Mouse (Mus musculus) C2C12 (cell line): Measurements from ENCODE around the gene Gnaq. TPM values are rescaled to one million over a fixed set of nuclear protein-coding genes. Genes with fewer than 3 reads are reported as not detected.
"Not testable (repeated sequence)": the region's sequence is repeated elsewhere in the genome, so short reads cannot be mapped to it uniquely, and the experiment has no call there.

Experiments used
- H3K27me3 ChIP-seq: one replicate; pipeline ENCODE4 v1.6.1; 2011; ENCODE audit not compliant: control insufficient read depth, insufficient read depth, insufficient read length
- H3K36me3 ChIP-seq: one replicate; pipeline ENCODE4 v1.6.1; 2011; ENCODE audit not compliant: control insufficient read depth, insufficient read depth
- H3K4me3 ChIP-seq: one replicate; pipeline ENCODE4 v1.5.1; 2011; ENCODE audit warnings: mild to moderate bottlenecking, control low read depth; ENCODE audit not compliant: poor library complexity, insufficient read depth, severe bottlenecking
- H3K79me2 ChIP-seq: one replicate; pipeline ENCODE4 v1.6.1; 2011; ENCODE audit not compliant: control insufficient read depth, insufficient read depth
- H3K79me3 ChIP-seq: one replicate; pipeline ENCODE4 v1.6.1; 2011; ENCODE audit warnings: low read depth, control low read depth
- H3ac ChIP-seq: one replicate; pipeline ENCODE3; 2011; ENCODE audit warnings: low read depth; ENCODE audit not compliant: control insufficient read depth, insufficient read length
- CEBPB ChIP-seq: IDR thresholded peaks from one replicate; pipeline ENCODE4 v1.6.1; 2011; ENCODE audit warnings: low read depth, mild to moderate bottlenecking, control low read depth, moderate library complexity
- CTCF ChIP-seq: IDR thresholded peaks from one replicate; pipeline ENCODE4 v1.5.1; 2011; ENCODE audit not compliant: control insufficient read depth, insufficient read depth, insufficient read length
- FOSL1 ChIP-seq: IDR thresholded peaks from one replicate; pipeline ENCODE4 v1.8.0; 2011; ENCODE audit warnings: mild to moderate bottlenecking, low read length; ENCODE audit not compliant: poor library complexity, insufficient read depth, severe bottlenecking
- MAX ChIP-seq: IDR thresholded peaks from one replicate; pipeline ENCODE4 v1.6.1; 2011; ENCODE audit warnings: mild to moderate bottlenecking, control low read depth
- MYOD1 ChIP-seq: IDR thresholded peaks from one replicate; pipeline ENCODE4 v1.6.1; 2011; ENCODE audit warnings: low read depth; ENCODE audit not compliant: control insufficient read depth, insufficient read length
- MYOG ChIP-seq: IDR thresholded peaks from one replicate; pipeline ENCODE4 v1.6.1; 2011; ENCODE audit not compliant: control insufficient read depth, insufficient read length; ENCODE audit errors: extremely low read depth
- USF1 ChIP-seq: IDR thresholded peaks from one replicate; pipeline ENCODE4 v1.6.1; 2011; ENCODE audit warnings: low read depth, mild to moderate bottlenecking, control low read depth, moderate library complexity
- polyA plus RNA-seq: library from polyadenylated mRNA; unstranded; fragments of >200 nt; fragmentation: generic; extraction: Trizol; gene quantifications from one replicate; pipeline ENCODE4 v1.2.1, GENCODE M21; 2012; ENCODE audit warnings: missing spikeins

Gene Gnaq
- polyA plus RNA-seq, 1 experiment, result 9.5 TPM

DNA sequence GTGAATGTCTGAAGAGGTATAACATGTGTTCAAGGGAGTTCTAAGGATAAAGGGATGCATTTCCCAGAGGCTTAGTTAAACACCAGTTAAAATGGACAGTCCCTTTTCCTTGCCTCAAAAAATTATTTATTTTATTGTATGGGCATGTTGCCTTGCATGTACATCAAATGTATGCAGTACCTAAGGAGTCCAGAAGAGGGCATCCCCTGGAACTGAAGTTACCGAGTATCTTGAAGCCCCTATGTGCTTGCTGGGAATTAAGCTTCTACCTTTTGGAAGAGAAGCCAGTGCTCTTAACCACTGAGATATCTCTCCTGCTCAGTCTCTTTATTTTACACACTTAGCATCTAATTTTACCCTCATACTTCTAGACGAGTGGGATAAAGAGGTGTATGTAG lies 127.8 kb downstream of the Gnaq start:
- no peaks in the 10 kb centered on the region for H3K79me2 ChIP-seq
- no peak for TF ChIP-seq CTCF
- TF ChIP-seq USF1, result no peak
- no peak for TF ChIP-seq FOSL1
- no peak for TF ChIP-seq MYOG
- TF ChIP-seq MYOD1, result no peak
- no peak for TF ChIP-seq MAX
- TF ChIP-seq CEBPB, result no peak
- peaks cover 2% of the 10 kb centered on the region for H3K79me3 ChIP-seq
- H3K27me3 ChIP-seq, result no peaks in the 10 kb centered on the region
- no peaks in the 10 kb centered on the region for H3K36me3 ChIP-seq
- H3ac ChIP-seq, result no peak overlapping the region
- no peak overlapping the region for H3K4me3 ChIP-seq

DNA sequence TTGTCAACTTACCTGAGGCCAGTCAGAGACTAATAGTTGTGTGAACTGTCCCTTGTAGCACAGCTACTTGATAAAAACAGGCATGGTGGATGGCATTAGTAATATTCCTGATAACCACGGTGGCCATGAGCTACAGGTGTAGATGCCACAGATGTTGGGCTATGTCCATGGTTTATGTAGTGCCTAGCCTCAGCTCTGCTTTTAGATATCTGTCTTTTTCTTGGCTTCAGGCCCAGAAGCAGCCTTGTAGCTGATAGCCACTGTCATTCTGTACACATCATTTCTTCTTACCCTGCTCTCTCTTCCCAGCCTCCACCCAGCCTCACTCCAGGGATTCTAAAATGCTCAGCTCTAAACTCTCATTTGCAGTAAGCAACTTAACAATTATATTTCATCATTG lies 128.3 kb downstream of the Gnaq start:
- TF ChIP-seq USF1, result no peak
- TF ChIP-seq MAX, result no peak
- no peak for TF ChIP-seq CTCF
- no peak for TF ChIP-seq MYOG
- TF ChIP-seq MYOD1, result no peak
- no peak for TF ChIP-seq CEBPB
- no peak for TF ChIP-seq FOSL1
- Histone ChIP-seq H3K36me3 (no peaks in the 10 kb centered on the region), H3ac (no peak overlapping the region), H3K79me3 (peaks cover 2% of the 10 kb centered on the region), H3K4me3 (no peak overlapping the region), H3K79me2 (no peaks in the 10 kb centered on the region), H3K27me3 (no peaks in the 10 kb centered on the region)

- no peak for TF ChIP-seq FOSL1
- no peak for TF ChIP-seq USF1
- TF ChIP-seq MAX, result no peak
- TF ChIP-seq CTCF, result no peak
- no peak for TF ChIP-seq CEBPB
- no peak for TF ChIP-seq MYOG
- no peak for TF ChIP-seq MYOD1
- Histone ChIP-seq H3K79me2 (no peaks in the 10 kb centered on the region), H3ac (no peak overlapping the region), H3K79me3 (no peaks in the 10 kb centered on the region), H3K36me3 (no peaks in the 10 kb centered on the region), H3K4me3 (no peak overlapping the region), H3K27me3 (no peaks in the 10 kb centered on the region)
These were observed 129.0 kb downstream of the Gnaq start for GRCm38 (mm10) chr19:16261631-16262030.

DNA sequence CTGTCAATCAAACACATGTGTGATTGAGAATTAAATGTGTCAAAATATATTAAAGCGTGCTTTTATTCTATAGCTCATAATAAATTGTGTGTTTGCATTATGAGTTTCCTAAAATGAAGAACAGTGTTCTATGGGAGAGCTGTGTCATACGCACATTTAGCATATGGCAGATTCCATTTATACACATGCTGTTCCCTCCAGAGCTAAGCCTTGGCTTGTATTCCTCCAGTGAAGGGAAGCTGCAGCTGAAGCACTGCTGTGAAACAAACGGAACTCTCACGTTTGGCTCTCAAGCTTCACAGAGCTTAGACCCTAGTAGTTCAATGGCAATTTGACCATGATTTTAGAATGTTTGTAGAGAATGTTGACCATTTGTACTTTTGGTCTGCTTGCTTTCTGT lies 129.7 kb downstream of the Gnaq start:
- Histone ChIP-seq H3K79me2 (no peaks in the 10 kb centered on the region), H3K79me3 (no peaks in the 10 kb centered on the region), H3K36me3 (no peaks in the 10 kb centered on the region), H3K4me3 (no peak overlapping the region), H3K27me3 (no peaks in the 10 kb centered on the region), H3ac (no peak overlapping the region)
- TF ChIP-seq USF1 (no peak), MAX (no peak), MYOD1 (no peak), FOSL1 (no peak), CTCF (no peak), CEBPB (no peak)

DNA sequence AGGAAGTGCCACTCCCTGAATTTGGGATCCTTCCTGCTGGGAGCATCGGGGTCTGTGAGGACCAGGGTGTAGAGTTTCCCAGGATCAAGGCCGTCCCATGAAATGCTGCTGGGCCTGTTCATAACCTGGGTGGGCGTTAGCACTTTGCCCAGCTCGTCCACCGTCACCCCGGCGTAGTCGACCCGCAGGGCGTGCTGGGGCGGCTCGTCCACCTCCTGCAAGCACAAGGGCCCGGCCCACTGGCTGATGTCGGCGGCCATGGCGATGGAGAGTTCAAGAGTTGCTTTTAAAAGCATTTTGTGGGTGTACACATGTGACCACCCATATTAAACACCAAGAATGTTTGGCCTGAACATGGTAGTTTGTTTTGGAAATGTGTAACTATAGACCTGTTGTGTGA lies 134.7 kb downstream of the Gnaq start:
- H3K36me3 ChIP-seq, H3K79me3 ChIP-seq, H3ac ChIP-seq, H3K27me3 ChIP-seq, H3K79me2 ChIP-seq, H3K4me3 ChIP-seq: not testable (repeated sequence)

- Histone ChIP-seq H3ac (no peak overlapping the region), H3K79me2 (no peaks in the 10 kb centered on the region), H3K36me3 (no peaks in the 10 kb centered on the region), H3K27me3 (no peaks in the 10 kb centered on the region), H3K79me3 (no peaks in the 10 kb centered on the region), H3K4me3 (no peak overlapping the region)
- no peak for TF ChIP-seq FOSL1
- TF ChIP-seq MAX, result no peak
- TF ChIP-seq CEBPB, result no peak
- TF ChIP-seq CTCF, result no peak
- TF ChIP-seq MYOD1, result no peak
- TF ChIP-seq USF1, result no peak
- no peak for TF ChIP-seq MYOG
These were observed 137.6 kb downstream of the Gnaq start for GRCm38 (mm10) chr19:16270236-16270635.
